Mouse (Mus musculus) granulocyte monocyte progenitor cell, adult 5-6 weeks (primary cell): ENCODE data around the gene Pcyt1a. TPM values are rescaled to one million over a fixed set of nuclear protein-coding genes. Genes with fewer than 3 reads are reported as not detected.
"Not testable (repeated sequence)": the region's sequence is repeated elsewhere in the genome, so short reads cannot be mapped to it uniquely, and the experiment has no call there.

Experiments
- ATAC-seq: replicated peaks from 2 replicates; pipeline ENCODE4 v1.8.0; 2016; ENCODE audit warnings: mild to moderate bottlenecking, moderate TSS enrichment, inconsistent platforms; ENCODE audit not compliant: poor library complexity, severe bottlenecking
- total RNA-seq, 2 experiments: library from RNA; stranded (forward) in 1 of 2; stranded (reverse) in 1 of 2; fragments of 200-712, 200-1000 nt in 1 of 2; fragments of >200 nt in 1 of 2; fragmentation: Nextera tagmentation in 1 of 2; gene quantifications; 2 replicates each; pipeline ENCODE4 v1.2.3; 2014 to 2017

The Pcyt1a gene
- total RNA-seq, 2 experiments from 2014 or later: 53.2 to 79.3 TPM

DNA sequence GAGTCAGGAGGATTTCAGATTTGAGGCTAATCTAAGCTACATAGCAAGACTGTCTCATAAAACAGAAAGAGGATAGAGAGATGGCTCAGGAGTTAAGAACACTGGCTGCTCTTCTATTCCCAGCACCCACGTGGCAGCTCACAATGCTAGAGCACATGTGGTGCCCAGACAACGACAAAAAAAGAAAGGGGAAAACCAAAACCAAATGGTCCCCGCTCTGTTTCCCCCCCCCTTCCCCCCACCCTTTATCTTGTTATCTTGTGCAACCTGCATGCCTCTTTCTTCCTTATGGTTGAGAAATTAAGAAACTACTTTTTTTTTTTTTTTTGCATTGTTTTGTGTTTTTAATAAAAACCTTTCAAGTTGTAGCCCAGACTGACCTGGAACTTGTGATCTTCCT is 37.8 kb downstream of the Pcyt1a start:
- ATAC-seq: peak; percentile 70

DNA sequence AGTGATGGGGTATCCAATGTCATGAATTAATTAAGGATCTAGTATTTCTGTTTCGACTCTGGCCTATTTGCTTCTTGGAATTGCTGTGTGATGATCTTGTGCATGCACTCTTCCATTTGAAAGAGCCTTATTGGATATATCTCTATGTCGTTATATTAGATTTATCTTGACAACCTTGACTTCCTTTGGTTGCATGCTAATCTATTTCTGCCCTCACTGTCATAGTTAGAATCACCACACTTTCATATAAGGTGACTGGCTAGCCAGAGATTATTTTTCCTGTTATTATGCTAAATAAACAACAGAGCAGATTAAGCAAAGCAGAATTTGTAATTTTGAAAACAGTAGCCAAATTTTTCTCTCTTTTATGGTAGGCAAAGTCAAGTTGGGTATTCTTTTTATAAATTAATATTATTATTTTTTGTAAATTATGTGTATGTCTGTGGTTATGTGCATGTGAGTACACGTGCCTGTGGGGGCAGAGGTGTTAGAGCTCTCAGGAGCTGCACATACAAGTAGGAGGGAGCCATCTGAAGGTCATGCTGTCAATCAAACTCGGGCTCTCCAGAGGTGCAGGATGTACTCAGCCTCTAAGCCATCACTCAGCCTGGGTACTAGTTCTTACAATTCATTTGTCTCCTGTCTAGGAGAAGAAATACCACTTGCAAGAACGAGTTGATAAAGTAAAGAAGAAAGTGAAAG is 38.8 kb downstream of the Pcyt1a start:
- ATAC-seq: no peak

DNA sequence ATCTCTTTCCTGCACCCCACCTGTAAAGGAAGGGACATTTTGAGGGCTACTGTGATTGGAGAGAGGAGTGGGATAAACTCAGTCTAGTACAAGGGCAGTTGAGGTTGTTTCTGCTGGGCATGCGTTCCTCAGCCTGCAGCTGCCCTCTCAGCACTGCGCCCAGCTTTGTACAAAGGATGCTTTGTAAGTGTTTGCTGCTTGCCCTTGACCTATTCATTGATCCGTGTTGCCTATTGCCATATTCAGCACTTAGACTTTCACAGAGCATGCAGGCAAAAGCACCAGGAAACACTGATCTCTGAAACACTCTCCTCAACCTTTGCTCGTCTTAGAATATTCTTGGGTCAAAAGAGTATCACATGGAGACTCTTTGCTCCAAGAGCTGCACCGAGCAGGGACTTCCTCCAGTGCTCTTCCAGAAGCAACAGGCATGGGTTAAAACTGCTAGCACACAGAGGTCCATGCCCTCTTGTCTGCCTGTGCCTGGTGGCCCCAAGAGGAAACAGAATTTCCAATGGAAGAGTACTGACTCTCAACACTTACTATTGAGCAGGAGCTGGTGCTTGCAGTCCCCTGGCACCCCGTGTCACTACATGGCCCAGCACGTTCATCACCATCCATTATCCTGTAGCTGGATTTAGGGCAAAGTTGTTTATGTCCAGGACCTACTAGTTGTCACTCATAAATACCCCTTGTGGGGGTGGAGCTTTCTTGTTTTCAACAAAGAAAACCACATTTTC is 41.7 kb downstream of the Pcyt1a start:
- ATAC-seq: no peak

DNA sequence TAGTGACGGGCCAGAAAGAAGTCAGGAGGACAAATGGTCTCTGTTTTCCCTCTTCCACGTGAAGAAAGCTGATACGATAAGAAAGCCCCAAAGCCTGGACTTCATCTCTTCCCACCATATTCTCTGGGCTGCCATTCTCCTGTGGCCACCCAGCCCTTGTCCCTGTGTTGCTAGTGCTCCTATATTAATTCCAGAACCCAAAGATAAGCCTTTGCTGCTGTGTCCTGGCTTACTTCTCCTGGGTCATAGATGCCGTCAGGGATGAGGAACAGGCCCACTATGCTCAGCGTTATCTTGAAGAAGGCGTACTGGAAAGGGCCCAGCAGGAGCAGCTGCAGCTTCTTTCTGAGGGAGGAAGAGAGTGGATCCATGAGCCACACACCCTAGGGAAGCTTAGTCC is 46.6 kb downstream of the Pcyt1a start:
- no peak for ATAC-seq

DNA sequence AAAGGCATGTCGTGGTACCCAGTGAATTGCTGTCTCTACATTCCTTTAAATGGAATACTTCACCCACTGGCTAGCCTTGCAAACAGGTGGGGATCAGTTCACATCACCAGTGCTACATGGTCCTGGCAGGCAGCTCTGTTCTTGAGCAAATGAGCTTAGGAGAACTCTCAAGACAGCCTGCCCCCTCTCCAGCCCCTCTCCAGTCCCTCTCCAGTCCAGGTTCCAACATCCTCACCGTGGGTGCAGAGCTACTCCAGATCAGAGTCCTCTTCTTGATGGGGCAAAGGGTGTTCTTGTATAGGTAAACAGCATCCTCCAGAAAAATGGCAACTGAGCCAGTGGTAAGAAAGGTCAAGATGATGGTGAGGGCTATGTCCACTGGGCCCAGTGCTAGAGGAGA is 48.7 kb downstream of the Pcyt1a start:
- no peak for ATAC-seq

GRCm38 (mm10) chr16:32484431-32484871 is 53.7 kb downstream of the Pcyt1a start:
- ATAC-seq: no peak

DNA sequence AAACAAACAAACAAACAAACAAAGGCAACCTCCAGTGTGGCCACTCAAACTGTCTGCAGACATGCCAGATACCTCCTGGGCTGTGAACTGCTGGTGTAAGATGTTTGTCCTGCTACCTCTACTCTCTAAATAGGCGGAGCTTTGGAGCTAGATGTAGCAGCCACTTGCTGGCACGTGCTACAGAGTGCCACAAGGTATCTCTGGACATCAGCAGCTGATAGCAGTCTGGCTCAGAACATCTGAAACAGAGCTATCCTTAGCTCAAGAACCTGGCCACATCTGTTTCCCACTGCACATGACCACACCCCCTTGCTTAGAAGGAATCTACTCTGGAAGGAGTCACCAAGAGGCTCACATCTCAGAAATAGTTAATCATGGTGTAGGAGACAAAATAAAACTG is 54.5 kb downstream of the Pcyt1a start:
- ATAC-seq: no peak

- no peak for ATAC-seq
These were observed 55.3 kb downstream of the Pcyt1a start for GRCm38 (mm10) chr16:32486046-32486445.

DNA sequence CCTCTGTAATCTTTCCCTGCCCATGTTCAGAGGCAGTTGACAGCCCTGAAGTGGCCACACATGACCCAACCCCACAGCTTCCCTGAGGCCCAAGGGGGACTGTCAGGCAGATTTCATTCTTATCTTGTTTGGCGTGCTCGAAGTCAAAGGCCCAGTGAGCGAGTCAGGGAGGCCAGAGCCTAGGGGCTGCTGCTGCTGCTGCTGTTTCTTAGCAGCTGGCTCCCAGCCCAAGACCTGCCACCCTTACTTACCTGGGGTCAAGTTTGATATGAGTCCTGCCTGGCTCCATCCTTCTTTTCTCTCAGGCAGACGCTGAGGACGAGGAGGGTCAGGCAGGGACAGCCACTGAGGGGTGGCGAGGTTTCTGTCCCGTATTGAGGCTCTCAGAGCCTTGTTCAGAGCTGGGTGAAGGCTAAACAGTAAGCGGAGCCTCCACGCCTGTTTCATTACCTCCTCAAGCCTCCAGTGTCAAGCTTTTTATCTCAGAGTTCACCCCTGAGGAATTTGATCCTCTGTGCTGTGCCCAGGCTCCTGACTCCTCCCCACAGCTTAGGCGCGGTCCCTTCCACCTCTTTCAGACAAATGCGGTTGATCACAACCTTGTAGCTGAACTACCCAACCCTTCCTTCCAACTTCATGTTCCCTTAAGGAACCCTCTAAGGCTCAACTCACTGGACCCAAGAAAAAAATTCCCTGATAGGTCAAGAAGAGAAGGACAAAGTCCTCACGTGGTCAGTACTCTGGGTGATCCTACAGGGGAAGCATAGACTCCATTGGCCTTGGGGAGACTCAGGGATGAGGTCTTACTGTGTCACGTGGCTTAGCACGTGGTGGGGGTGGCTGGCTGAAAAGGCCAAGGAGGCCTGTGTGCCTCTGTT is 56.8 kb downstream of the Pcyt1a start, which contains the start of gene Slc51a:
Gene Slc51a, minus strand, starts transcription at position 646 of the 878 bp plus-strand sequence.
- ATAC-seq: no peak

DNA sequence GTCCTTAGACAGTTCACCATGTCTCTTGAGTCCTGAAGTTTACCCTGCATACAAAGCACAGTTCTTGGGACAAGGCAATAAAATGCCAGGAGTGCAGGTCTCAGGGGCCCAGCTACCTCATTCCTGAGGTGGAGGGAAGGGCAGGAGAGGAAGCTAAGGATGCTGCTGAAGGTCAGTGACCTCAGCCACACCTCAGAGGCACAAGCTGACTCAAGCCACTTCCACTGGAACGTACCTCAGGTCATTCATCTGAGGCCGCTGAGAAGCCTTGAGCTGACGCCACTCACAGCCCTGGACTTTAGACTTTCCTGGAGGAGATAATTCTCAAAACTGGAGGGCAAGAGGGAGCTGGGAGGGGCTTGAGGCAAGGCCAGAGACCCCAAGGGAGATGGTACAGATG is 58.2 kb downstream of the Pcyt1a start:
- ATAC-seq: no peak

- not testable (repeated sequence) for ATAC-seq
These were observed 63.6 kb downstream of the Pcyt1a start for GRCm38 (mm10) chr16:32494371-32494770.

GRCm38 (mm10) chr16:32495965-32496364 is 65.2 kb downstream of the Pcyt1a start, which contains the start of gene Zdhhc19:
Zdhhc19 (plus strand) TSS chr16:32496265.
- ATAC-seq: no peak

GRCm38 (mm10) chr16:32498996-32499395 is 68.3 kb downstream of the Pcyt1a start:
- ATAC-seq: no peak

DNA sequence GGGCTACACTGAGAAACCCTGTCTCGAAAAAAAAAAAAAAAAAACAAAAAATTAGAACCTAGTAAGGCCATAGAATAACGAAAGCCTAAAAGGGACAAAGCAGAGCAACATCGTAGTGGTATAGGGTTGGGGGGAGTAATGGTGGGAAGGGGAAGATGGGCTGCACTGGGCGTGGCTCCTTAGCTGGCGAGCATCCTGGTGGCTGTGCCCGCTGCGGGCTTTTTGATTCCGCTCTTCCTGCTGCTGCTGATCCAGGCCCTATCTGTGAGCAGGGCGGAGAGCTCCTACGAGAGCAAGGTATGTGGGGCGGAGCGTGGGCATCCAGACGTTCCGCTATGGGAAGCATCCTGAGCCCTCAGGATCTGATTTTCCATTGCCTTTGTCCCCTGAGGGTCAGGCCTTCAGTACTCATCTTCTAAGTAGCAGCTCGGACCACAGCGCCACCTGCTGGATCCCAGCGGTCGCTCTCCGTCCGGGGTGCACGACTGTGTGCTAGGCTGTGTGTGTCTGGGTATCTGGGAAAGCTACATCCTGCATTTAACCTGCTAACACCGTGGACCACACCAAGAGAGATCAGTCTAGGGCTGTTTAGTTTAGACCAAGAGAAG is 68.8 kb downstream of the Pcyt1a start:
- ATAC-seq: peak; percentile 80

DNA sequence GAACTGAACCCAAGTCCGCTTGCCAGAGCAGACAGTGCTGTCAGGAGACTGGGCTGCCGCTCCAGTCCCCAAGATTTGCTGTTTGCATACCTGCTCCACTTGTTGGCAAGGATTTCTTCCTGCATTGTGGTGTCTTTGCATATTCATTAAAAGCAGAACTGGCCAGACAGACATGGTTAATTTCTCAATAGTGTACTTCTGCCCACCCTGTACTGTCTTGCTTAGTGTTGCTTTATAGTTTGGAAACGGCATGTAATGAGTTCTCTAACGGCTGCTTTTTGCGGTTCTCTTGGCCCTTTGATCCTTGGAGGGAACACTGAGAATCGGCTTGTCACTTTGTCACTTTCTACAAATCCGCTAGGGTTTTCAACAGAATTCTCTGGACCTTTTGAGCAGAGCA is 70.7 kb downstream of the Pcyt1a start:
- ATAC-seq: peak; percentile 81

DNA sequence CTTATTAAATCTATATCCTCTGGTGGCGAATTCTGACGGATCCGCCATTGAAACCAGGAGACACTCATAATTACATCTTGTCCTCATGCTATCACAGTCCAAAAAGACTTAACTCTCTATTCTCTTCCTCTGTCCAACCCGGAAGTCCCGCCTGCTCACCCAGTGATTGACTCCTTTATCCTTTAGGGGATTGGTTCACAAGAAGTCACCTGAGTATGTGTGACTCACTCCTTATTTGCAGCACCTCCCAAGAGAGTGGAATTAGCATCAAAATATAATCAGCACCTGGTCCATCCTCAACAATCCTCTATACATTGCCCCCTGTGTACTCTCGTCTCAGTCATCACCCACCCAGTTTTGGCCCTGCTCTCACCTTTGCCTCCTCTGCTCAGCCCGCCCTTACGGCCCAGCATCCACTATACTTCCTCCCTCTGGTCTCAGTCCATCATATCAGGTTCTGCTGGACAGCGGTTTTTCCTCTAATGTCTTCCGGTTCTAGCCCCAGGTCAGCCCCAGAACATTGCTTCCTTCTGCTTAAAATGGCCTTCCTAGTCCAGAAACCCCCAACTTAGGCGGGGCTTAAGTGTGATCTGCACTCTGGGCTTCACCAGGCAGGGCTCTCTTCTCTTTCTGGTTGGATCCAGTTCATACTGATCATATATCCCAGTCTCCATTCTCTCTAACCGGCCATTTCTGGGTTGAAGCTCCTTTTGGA is 72.1 kb downstream of the Pcyt1a start:
- ATAC-seq: no peak

GRCm38 (mm10) chr16:32503633-32504032 is 72.9 kb downstream of the Pcyt1a start:
- ATAC-seq: no peak

DNA sequence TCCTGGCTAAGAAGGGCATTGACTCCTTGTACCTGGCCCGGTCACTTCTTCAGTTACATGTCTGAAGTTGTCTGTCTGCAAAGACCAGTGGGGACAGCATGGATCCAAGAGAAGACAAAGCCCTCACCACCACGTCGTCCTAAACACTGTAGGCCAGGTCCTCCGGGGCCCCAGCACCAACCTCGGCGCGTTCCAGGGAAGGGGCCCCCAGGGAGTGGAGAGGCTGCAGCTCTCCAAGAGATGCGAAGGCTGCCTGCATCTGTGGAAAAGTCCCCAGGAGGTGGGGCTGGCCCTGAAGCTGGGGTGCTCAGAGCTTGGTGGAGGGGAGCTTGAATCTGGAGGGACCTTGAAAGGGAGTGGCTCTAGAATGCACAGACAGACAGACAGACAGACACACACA is 75.6 kb downstream of the Pcyt1a start:
- ATAC-seq: no peak

DNA sequence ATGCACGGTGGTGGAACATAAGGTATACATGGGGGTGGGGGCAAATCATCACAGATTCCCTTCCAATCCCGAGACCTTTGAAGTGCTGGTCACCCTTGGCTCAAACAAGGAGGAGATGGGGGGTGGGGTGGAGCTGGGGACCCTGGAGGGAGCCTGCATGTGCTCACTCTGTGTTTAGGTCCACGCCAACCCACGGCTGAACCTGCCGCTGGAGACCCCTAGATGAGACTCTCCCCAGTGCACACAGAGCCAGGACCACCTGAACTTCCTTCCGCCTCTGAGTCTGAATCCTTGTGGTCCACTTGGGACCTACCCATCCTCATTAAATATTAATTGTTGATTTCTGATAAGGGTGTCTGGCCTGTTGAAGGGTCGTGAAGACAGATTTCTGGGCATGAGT is 76.1 kb downstream of the Pcyt1a start:
- ATAC-seq: no peak

DNA sequence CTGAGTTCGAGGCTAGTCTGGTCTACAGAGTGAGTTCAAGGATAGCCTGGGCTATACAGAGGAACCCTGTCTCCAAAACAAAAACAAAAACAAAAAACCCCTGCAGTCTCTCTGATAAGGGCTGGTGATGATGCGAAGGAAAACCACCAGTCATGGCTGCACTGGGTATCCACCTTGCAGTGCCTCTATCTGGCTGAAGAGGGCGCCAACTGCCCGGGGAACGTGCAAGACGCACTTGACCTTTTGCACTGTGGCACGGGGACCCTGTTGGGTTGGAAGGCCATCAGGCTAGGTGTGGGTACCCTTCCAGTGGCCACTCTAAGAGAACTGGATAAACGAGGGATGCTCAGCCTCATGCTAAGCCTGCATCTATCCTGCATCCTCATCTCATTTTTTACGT is 76.7 kb downstream of the Pcyt1a start:
- peak; percentile 73 for ATAC-seq
